Mouse (Mus musculus) CH12.LX (cell line): ENCODE measurements at regions not wholly inside any gene's neighbourhood (a gene's known extent, or its start where the extent isn't known, plus 50 kb on each side); places are given as distances from the start of the nearest gene placed in this dataset.

Source experiments
- DNase-seq: peaks from one replicate; pipeline ENCODE4 v3.0.0-alpha.2; 2013; ENCODE audit errors: extremely low read depth
- H3K27ac ChIP-seq: 2 replicates; pipeline ENCODE4 v1.5.1; 2012; ENCODE audit warnings: low read depth, mild to moderate bottlenecking, control low read depth, moderate library complexity; ENCODE audit not compliant: insufficient read depth
- H3K27me3 ChIP-seq: replicated peaks from 2 replicates; pipeline ENCODE3; 2012; ENCODE audit warnings: inconsistent platforms
- H3K36me3 ChIP-seq, 2 experiments: replicated peaks in 1 of 2; 2 replicates each; pipeline versions ENCODE3 to v1.6.1; 2012; ENCODE audit warnings: inconsistent platforms in 1 of 2, low read length in 1 of 2, mild to moderate bottlenecking in 1 of 2, mixed read lengths in 1 of 2, moderate library complexity in 1 of 2; ENCODE audit not compliant: control insufficient read depth in 1 of 2, insufficient read depth in 1 of 2
- H3K4me1 ChIP-seq, 2 experiments: 2 replicates each; pipeline ENCODE4 v1.6.1; 2012; ENCODE audit warnings: inconsistent platforms in 1 of 2, moderate library complexity in 1 of 2; ENCODE audit not compliant: insufficient read depth in 2 of 2, control insufficient read depth in 1 of 2
- H3K4me2 ChIP-seq: 2 replicates; pipeline ENCODE4 v1.6.1; 2012; ENCODE audit warnings: low read depth, mild to moderate bottlenecking, control low read depth; ENCODE audit not compliant: poor library complexity, insufficient read depth, severe bottlenecking
- H3K4me3 ChIP-seq, 3 experiments: fragments of 150-350 bp in 1 of 3; sonication (generic) in 1 of 3; replicated peaks in 1 of 3; 2 replicates each; pipeline versions ENCODE3 to v1.5.1; 2011 to 2012; ENCODE audit warnings: low read depth in 2 of 3, low read length in 2 of 3, mild to moderate bottlenecking in 2 of 3, moderate library complexity in 2 of 3, control low read depth in 1 of 3, improper control_type of control experiment in 1 of 3, inconsistent platforms in 1 of 3, mixed read lengths in 1 of 3; ENCODE audit not compliant: poor library complexity in 1 of 3
- H3K79me2 ChIP-seq: replicated peaks from 2 replicates; pipeline ENCODE4 v1.6.1; 2012; ENCODE audit warnings: mild to moderate bottlenecking, moderate library complexity; ENCODE audit not compliant: control insufficient read depth, poor library complexity, insufficient read depth, severe bottlenecking; ENCODE audit errors: extremely low read depth
- H3K9ac ChIP-seq: 2 replicates; pipeline ENCODE4 v1.6.1; 2012; ENCODE audit warnings: low read depth, mild to moderate bottlenecking, control low read depth, moderate library complexity; ENCODE audit not compliant: insufficient read depth
- H3K9me3 ChIP-seq: replicated peaks from 2 replicates; pipeline ENCODE3; 2012; ENCODE audit warnings: low read length, inconsistent platforms, mixed read lengths
- BHLHE40 ChIP-seq: IDR thresholded peaks from 2 replicates; pipeline ENCODE4 v1.6.1; 2011; ENCODE audit warnings: mild to moderate bottlenecking, low read depth, low read length, improper control_type of control experiment
- CHD1 ChIP-seq: IDR thresholded peaks from 2 replicates; pipeline ENCODE4 v1.6.1; 2012; ENCODE audit warnings: low read depth, low read length, improper control_type of control experiment, inconsistent platforms
- CHD2 ChIP-seq: IDR thresholded peaks from 2 replicates; pipeline ENCODE4 v1.6.1; 2011; ENCODE audit warnings: low read length, improper control_type of control experiment
- E2F4 ChIP-seq: IDR thresholded peaks from 2 replicates; pipeline ENCODE4 v1.6.1; 2011; ENCODE audit warnings: low read depth, low read length, improper control_type of control experiment; ENCODE audit not compliant: insufficient replicate concordance
- EP300 ChIP-seq: IDR thresholded peaks from 2 replicates; pipeline ENCODE4 v1.6.1; 2011; ENCODE audit warnings: low read length, improper control_type of control experiment
- ETS1 ChIP-seq: conservative IDR thresholded peaks from 2 replicates; pipeline ENCODE4 v1.6.1; 2012; ENCODE audit warnings: low read depth, mild to moderate bottlenecking, inconsistent platforms, low read length, improper control_type of control experiment, moderate library complexity
- IRF4 ChIP-seq: IDR thresholded peaks from 2 replicates; pipeline ENCODE4 v1.6.1; 2014; ENCODE audit warnings: low read depth, mild to moderate bottlenecking, inconsistent platforms, low read length, improper control_type of control experiment
- JUN ChIP-seq: IDR thresholded peaks from 2 replicates; pipeline ENCODE4 v1.6.1; 2011; ENCODE audit warnings: low read depth, mild to moderate bottlenecking, low read length, improper control_type of control experiment, moderate library complexity; ENCODE audit not compliant: insufficient read depth
- MAFK ChIP-seq: IDR thresholded peaks from 2 replicates; pipeline ENCODE4 v1.6.1; 2011; ENCODE audit warnings: low read length, improper control_type of control experiment; ENCODE audit not compliant: insufficient replicate concordance
- MAX ChIP-seq: IDR thresholded peaks from 2 replicates; pipeline ENCODE4 v1.6.1; 2011; ENCODE audit warnings: low read length, improper control_type of control experiment
- MAZ ChIP-seq: IDR thresholded peaks from 2 replicates; pipeline ENCODE4 v1.6.1; 2012; ENCODE audit warnings: low read depth, mild to moderate bottlenecking, inconsistent platforms, low read length, improper control_type of control experiment, moderate library complexity
- MYC ChIP-seq: IDR thresholded peaks from 2 replicates; pipeline ENCODE4 v1.6.1; 2011; ENCODE audit warnings: low read depth, mild to moderate bottlenecking, improper control_type of control experiment, low read length
- NELFE ChIP-seq: IDR thresholded peaks from 2 replicates; pipeline ENCODE4 v1.6.1; 2011; ENCODE audit warnings: low read depth, low read length, improper control_type of control experiment
- NRF1 ChIP-seq: IDR thresholded peaks from 2 replicates; pipeline ENCODE4 v1.6.1; 2014; ENCODE audit warnings: low read depth, mild to moderate bottlenecking, inconsistent platforms, low read length, improper control_type of control experiment, moderate library complexity
- POLR2AphosphoS2 ChIP-seq: IDR thresholded peaks from 2 replicates; pipeline ENCODE4 v1.6.1; 2011; ENCODE audit warnings: low read depth, low read length, improper control_type of control experiment
- RAD21 ChIP-seq: IDR thresholded peaks from 2 replicates; pipeline ENCODE4 v1.6.1; 2011; ENCODE audit warnings: low read depth, mild to moderate bottlenecking, low read length, improper control_type of control experiment, moderate library complexity
- RCOR1 ChIP-seq: conservative IDR thresholded peaks from 2 replicates; pipeline ENCODE4 v1.6.1; 2012; ENCODE audit warnings: low read depth, mild to moderate bottlenecking, inconsistent platforms, low read length, improper control_type of control experiment
- TCF12 ChIP-seq: IDR thresholded peaks from 2 replicates; pipeline ENCODE4 v1.6.1; 2014; ENCODE audit warnings: low read depth, mild to moderate bottlenecking, inconsistent platforms, low read length, improper control_type of control experiment
- USF1 ChIP-seq: IDR thresholded peaks from 2 replicates; pipeline ENCODE4 v1.6.1; 2014; ENCODE audit warnings: low read depth, mild to moderate bottlenecking, inconsistent platforms, low read length, improper control_type of control experiment
- USF2 ChIP-seq: conservative IDR thresholded peaks from 2 replicates; pipeline ENCODE4 v1.6.1; 2011; ENCODE audit warnings: low read depth, low read length, improper control_type of control experiment
- ZC3H11A ChIP-seq: IDR thresholded peaks from 2 replicates; pipeline ENCODE4 v1.6.1; 2012; ENCODE audit warnings: low read depth, mild to moderate bottlenecking, inconsistent platforms, low read length, improper control_type of control experiment
- ZMIZ1 ChIP-seq: IDR thresholded peaks from 2 replicates; pipeline ENCODE4 v1.6.1; 2012; ENCODE audit warnings: low read depth, mild to moderate bottlenecking, inconsistent platforms, low read length, improper control_type of control experiment
- ZNF384 ChIP-seq: IDR thresholded peaks from 2 replicates; pipeline ENCODE4 v1.6.1; 2012; ENCODE audit warnings: low read depth, low read length, improper control_type of control experiment, inconsistent platforms
- dilution Hi-C: fragments of 300-500 bp; cut with MboI; formaldehyde crosslinking; loops from 2 replicates; pipeline ENCODE4 v1.14.3; 2020; ENCODE audit warnings: low sequenced_read_pairs; ENCODE audit not compliant: extremely low pct_unique_long_range_greater_than_20kb, extremely low pct_ligation_motif_present
- in situ Hi-C: fragments of 300-500 bp; cut with MboI; formaldehyde crosslinking; loops from 3 replicates; pipeline ENCODE4 v1.14.3; 2019; ENCODE audit warnings: low sequenced_read_pairs, low pct_ligation_motif_present, low pct_unique_long_range_greater_than_20kb, mixed read lengths

DNA sequence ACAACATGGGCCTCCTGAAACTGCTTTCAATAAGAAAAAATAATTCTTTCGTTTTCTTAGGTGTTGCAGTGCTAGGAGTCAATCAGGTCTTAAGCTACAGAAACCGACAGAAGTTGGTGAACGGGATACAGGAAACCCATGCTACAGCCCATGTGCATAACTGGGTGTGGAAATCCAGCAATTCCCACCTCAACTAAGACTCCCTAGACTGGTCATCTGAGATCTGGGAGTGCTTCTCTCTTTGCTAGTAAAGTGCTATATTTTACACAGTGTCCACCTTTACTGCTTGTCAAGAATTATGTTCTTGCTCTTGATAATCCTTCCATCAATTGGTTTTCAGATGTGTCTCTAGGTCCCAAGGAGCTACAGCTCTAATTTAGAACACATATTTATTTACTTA, 166.4 kb upstream of the Zc3h12c start (continued):
- TF ChIP-seq JUN = no peak
- no peak for TF ChIP-seq NELFE
- no peak for TF ChIP-seq ZC3H11A
- no peak for TF ChIP-seq ZNF384
- no peak for TF ChIP-seq MAFK
- TF ChIP-seq EP300 = 0 out of 2 replicates have a peak, but pooled peaks have one; percentile 18
- no peak for TF ChIP-seq ETS1
- no peak for TF ChIP-seq USF2
- no peak for TF ChIP-seq MAZ
- TF ChIP-seq TCF12 = 0 out of 2 replicates have a peak, but pooled peaks have one; percentile 17
- TF ChIP-seq BHLHE40 = no peak
- TF ChIP-seq CHD1 = peak; percentile 89; the same call in 1 of the 2 replicates
- TF ChIP-seq RCOR1 = no peak
- no peak for TF ChIP-seq IRF4

DNA sequence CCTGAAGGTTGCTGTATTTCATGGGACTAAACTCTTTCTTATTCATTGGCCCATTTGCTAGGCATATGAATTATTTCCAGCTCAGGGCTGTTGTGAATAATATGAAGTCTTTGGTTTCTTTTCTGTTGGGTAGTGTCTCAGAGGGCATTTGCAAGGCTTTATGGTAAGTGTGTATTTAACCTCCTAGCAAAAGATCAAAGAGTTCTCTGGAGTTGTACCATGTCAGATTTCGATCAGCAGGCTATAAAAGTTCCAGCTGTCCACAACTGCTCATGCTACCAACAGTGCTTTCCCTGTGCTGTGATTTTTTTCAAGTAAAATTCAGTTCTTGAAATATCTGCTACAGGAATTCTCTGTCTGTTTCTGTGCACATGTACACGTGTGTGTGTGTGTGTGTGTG, 165.5 kb upstream of the Zc3h12c start:
- dilution Hi-C loops (no loop called here), in situ Hi-C loops (no loop called here)
- Histone ChIP-seq H3K36me3 (peaks cover 15 to 72% of the 10 kb centered on the region in 2 experiments), H3K9me3 (no peaks in the 10 kb centered on the region), H3K27ac (no peak overlapping the region), H3K9ac (peak overlapping the region; percentile 23), H3K4me1 (peaks cover 22 to 76% of the 10 kb centered on the region in 2 experiments), H3K27me3 (no peaks in the 10 kb centered on the region), H3K4me3 (no peak overlapping the region), H3K79me2 (peaks cover 41% of the 10 kb centered on the region), H3K4me2 (peak overlapping the region; percentile 77; the same call in 1 of the 2 replicates)
- no peak for DNase-seq
- TF ChIP-seq ZMIZ1 = no peak
- TF ChIP-seq NRF1 = no peak
- no peak for TF ChIP-seq MAX
- TF ChIP-seq MYC = no peak

DNA sequence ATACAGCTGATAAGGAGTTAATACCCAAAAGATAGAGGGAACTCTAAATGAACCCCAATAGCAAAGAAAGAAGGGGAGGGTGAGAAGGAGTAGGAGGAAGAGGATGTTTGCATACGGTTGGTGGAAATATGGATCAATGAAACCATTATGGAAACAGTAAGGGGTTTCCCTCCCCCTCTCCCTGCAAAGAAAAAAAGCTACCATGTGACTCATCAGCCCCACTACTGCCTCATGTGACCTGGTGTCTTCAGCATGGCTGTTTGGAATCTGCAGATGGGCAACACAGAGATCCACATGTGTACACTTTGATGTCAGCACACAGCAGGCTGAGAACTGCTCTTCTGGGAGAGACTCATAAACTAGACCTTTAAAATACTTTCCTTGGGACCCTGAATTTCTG, 163.4 kb upstream of the Zc3h12c start:
- no peak for TF ChIP-seq MAZ
- peak; percentile 71 for TF ChIP-seq USF1
- peak; percentile 75; the same call in 1 of the 2 replicates for TF ChIP-seq MAX
- 0 out of 2 replicates have a peak, but pooled peaks have one; percentile 19 for TF ChIP-seq TCF12
- no peak for TF ChIP-seq POLR2AphosphoS2
- TF ChIP-seq ETS1 = peak; percentile 33; the same call in 1 of the 2 replicates
- peak; percentile 71 for TF ChIP-seq USF2
- TF ChIP-seq ZNF384 = peak; percentile 81
- no peak for TF ChIP-seq RAD21
- TF ChIP-seq IRF4 = no peak; the same call in 1 of the 2 replicates
- 0 out of 2 replicates have a peak, but pooled peaks have one; percentile 26 for TF ChIP-seq EP300
- TF ChIP-seq CHD2 = no peak
- 0 out of 2 replicates have a peak, but pooled peaks have one; percentile 56 for TF ChIP-seq MYC
- no peak for TF ChIP-seq E2F4
- TF ChIP-seq BHLHE40 = peak; percentile 71

More for the DNA sequence above, 163.4 kb upstream of the Zc3h12c start:
- DNase-seq = peak; percentile 58
- no peak overlapping the region for H3K9ac ChIP-seq
- peaks cover 15 to 81% of the 10 kb centered on the region in 2 experiments for H3K36me3 ChIP-seq
- no peaks in the 10 kb centered on the region for H3K9me3 ChIP-seq
- no peaks in the 10 kb centered on the region for H3K27me3 ChIP-seq
- in situ Hi-C loops (no loop called here), dilution Hi-C loops (no loop called here)
- no peak overlapping the region for H3K27ac ChIP-seq
- no peak overlapping the region for H3K4me3 ChIP-seq
- H3K4me1 ChIP-seq = peaks cover 19 to 58% of the 10 kb centered on the region in 2 experiments
- H3K4me2 ChIP-seq = no peak overlapping the region
- H3K79me2 ChIP-seq = peaks cover 26% of the 10 kb centered on the region
